10 mouse cellular contexts compared by ENCODE assay signal in genomic region chr6:121635076-121635475, GRCm38 (mm10). TPM values are rescaled to one million over a fixed set of nuclear protein-coding genes. Genes with fewer than 3 reads are reported as not detected.
DNase-seq lines count a peak whose midpoint lies in the region; ATAC-seq lines count a peak whose summit lies in the region.
"Had no signal": no experiment of that assay in that cellular context is flagged by ENCODE, and none has a peak within 500 bp of the region (broad histone marks: within the 10 kb centered on the region; RNA-seq: fewer than 3 reads in every experiment).

Gene A2m, plus strand, starts transcription at chr6:121635376.

- peak within 1 kb of the TSS; percentile 32 for H3K4me3 ChIP-seq in erythroblast, embryonic 14.5 days (replicated peaks)
- no peak within 1 kb of the TSS for H3K4me3 ChIP-seq in neural tube, embryonic 11.5 days (ENCODE audit: low read depth, low read length)
- peak within 1 kb of the TSS; percentile 23 for H3K4me3 ChIP-seq in liver, embryonic 12.5 days

- H3K36me3 ChIP-seq in erythroblast, embryonic 14.5 days (ENCODE audit: control insufficient read depth): peaks cover 2% of the 10 kb centered on the region; the same call in 1 of the 2 replicates
- H3K36me3 ChIP-seq in neural tube, embryonic 11.5 days (ENCODE audit: control insufficient read depth, insufficient read depth, low read length): no peaks in the 10 kb centered on the region
- H3K36me3 ChIP-seq in liver, embryonic 12.5 days: no peaks in the 10 kb centered on the region

- peaks cover 22% of the 10 kb centered on the region for H3K9me3 ChIP-seq in erythroblast, embryonic 14.5 days (ENCODE audit: control insufficient read depth, low read length)
- H3K9me3 ChIP-seq in neural tube, embryonic 11.5 days (ENCODE audit: control insufficient read depth, low read length): no peaks in the 10 kb centered on the region
- no peaks in the 10 kb centered on the region for H3K9me3 ChIP-seq in liver, embryonic 12.5 days (replicated peaks)

- H3K27me3 ChIP-seq in erythroblast, embryonic 14.5 days (ENCODE audit: control insufficient read depth): no peaks in the 10 kb centered on the region
- H3K27me3 ChIP-seq in neural tube, embryonic 11.5 days (ENCODE audit: control insufficient read depth, insufficient read depth, low read length): no peaks in the 10 kb centered on the region
- no peaks in the 10 kb centered on the region for H3K27me3 ChIP-seq in liver, embryonic 12.5 days (replicated peaks)

- H3K9ac ChIP-seq in neural tube, embryonic 11.5 days (ENCODE audit: low read length): no peak within 1 kb of the TSS
- no peak within 1 kb of the TSS for H3K9ac ChIP-seq in liver, embryonic 12.5 days

- 90% methylated on average over 8 of the region's 8 CpGs for WGBS in neural tube, embryonic 11.5 days
- WGBS in liver, embryonic 12.5 days (ENCODE audit: insufficient replicate concordance): 72% methylated on average over 8 of the region's 8 CpGs

- intact Hi-C loops in left cerebral cortex, postnatal 25 days (cut with DNase I): no loop called here

- H3K4me1 ChIP-seq in erythroblast, embryonic 14.5 days (ENCODE audit: control insufficient read depth): no peaks in the 10 kb centered on the region
- no peaks in the 10 kb centered on the region for H3K4me1 ChIP-seq in neural tube, embryonic 11.5 days (ENCODE audit: control insufficient read depth, insufficient read depth, low read length)
- no peaks in the 10 kb centered on the region for H3K4me1 ChIP-seq in liver, embryonic 12.5 days

- peak within 1 kb of the TSS; percentile 1 for H3K4me2 ChIP-seq in neural tube, embryonic 11.5 days (ENCODE audit: low read depth)
- peak within 1 kb of the TSS; percentile 22 for H3K4me2 ChIP-seq in liver, embryonic 12.5 days

- no peak for ATAC-seq in erythroblast, adult 5-6 weeks (replicated peaks; ENCODE audit: low FRiP score, poor library complexity, severe bottlenecking)
- ATAC-seq in neural tube, embryonic 11.5 days (ENCODE audit: insufficient read depth, low FRiP score, low TSS enrichment): no peak
- no peak for ATAC-seq in liver, embryonic 12.5 days

- DNase-seq in neural tube, embryonic 11.5 days (ENCODE audit: low spot score): no peak
- DNase-seq in neural tube, embryonic 10.5 days (ENCODE audit: extremely low spot score, low spot score): no peak
- no peak for DNase-seq in left cerebral cortex, postnatal 25 days (ENCODE audit: low spot score in 2 of 2)
- no peak for DNase-seq in embryo, embryonic 10.5 days (ENCODE audit: low spot score)
- DNase-seq in adrenal gland, postnatal 10 days: no peak
- DNase-seq: cerebellum, adult 11 months had no signal

- H3K27ac ChIP-seq in neural tube, embryonic 11.5 days (ENCODE audit: low read depth, low read length): no peak within 1 kb of the TSS
- no peak within 1 kb of the TSS for H3K27ac ChIP-seq in liver, embryonic 12.5 days

RNA-seq across cellular contexts. Expression of gene A2m, which starts in this region (rescaled TPM):
- polyA plus RNA-seq in erythroblast, embryonic 14.5 days (2012): 0.02 TPM in 1 of 2 replicates, not detected in the other
- not detected in 2 replicates for total RNA-seq in erythroblast, adult 5-6 weeks (2015; ENCODE audit: low replicate concordance)
- not detected in 2 replicates for total RNA-seq in erythroblast, adult 5-6 weeks (2017; ENCODE audit: low replicate concordance)
- polyA plus RNA-seq in neural tube, embryonic 11.5 days (2014; fragmentation: Nextera tagmentation; extraction: Ambion mirVana): 1.8 and 1.9 TPM in 2 replicates
- 7.5 and 7.9 TPM in 2 replicates for polyA plus RNA-seq in liver, embryonic 12.5 days (2016; fragmentation: Nextera tagmentation; extraction: Ambion mirVana)
- 1 to 10 TPM; 2.6 to 3.0 TPM for total RNA-seq in left cerebral cortex, postnatal 25 days (2021)
- 10 to 100 TPM in 1 of 2 experiments, 1 to 10 TPM in 1; 7.2 to 21.1 TPM for total RNA-seq in adrenal gland, postnatal 10 days (2021)
- total RNA-seq: neutrophil, adult 5-6 weeks had no signal
